Mouse (Mus musculus) ES-E14 (cell line): ENCODE measurements around the gene Sox5.

ENCODE experiments used
- CHD2 ChIP-seq: IDR thresholded peaks from 2 replicates; pipeline ENCODE4 v1.6.1; 2014; ENCODE audit warnings: mild to moderate bottlenecking, low read depth, low read length, inconsistent platforms
- ZNF384 ChIP-seq: IDR thresholded peaks from 2 replicates; pipeline ENCODE4 v1.6.1; 2012; ENCODE audit warnings: low read depth, low read length, inconsistent platforms

DNA sequence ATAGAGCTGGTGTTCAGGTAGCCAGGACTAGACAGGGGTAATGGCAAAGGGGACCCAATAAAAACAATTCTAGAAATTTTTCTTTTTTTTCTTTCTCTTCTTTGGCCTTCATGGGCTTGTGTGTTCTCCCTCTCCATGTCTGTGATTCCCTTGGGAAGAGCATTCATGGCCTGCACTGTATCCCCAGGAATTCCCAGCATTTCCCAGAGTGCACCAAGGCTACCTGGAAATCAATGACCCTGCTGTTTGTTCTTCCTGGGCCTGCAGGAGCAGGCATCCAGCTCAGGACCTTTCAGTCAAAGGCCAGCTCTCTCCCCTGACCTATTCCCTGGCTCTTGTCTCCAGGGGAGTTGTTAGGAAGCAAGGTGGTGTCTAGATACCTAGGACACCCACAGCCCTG lies 1.5 kb upstream of the Sox5 start:
- TF ChIP-seq ZNF384 (no peak), CHD2 (no peak)
